Comparison of ENCODE assay signal across 16 mouse cellular contexts in the genomic region with DNA sequence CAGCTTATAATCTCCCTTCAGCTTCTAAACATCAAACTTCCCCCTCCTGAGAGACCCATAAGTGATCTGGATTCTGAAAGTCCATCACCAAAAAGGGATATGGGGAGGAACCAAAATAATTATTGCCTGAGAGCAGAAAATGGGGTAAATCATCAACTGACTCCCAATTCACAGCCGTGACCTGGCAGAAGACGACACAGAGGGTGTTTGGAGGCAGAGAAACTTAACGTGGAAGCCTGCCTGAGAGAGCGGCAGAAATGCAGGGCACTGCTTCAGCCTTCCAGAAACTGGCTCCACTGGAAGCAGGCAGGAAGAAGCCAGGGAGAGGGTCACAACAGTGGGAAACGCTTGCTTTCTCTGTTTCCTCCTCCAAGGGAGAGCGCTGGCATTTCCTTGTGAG. TPM values are rescaled to one million over a fixed set of nuclear protein-coding genes. Genes with fewer than 3 reads are reported as not detected.
"Had no signal": no experiment of that assay in that cellular context is flagged by ENCODE, and none has a peak within 500 bp of the region (broad histone marks: within the 10 kb centered on the region; RNA-seq: fewer than 3 reads in every experiment).

No protein-coding gene starts in this region.

- H3K27me3 ChIP-seq: liver, embryonic 15.5 days; megakaryocyte, embryonic 14.5 days; stomach, embryonic 15.5 days had no signal

- H3K4me2 ChIP-seq: liver, embryonic 11.5 days; liver, embryonic 15.5 days; midbrain, embryonic 11.5 days; midbrain, embryonic 15.5 days; neural tube, embryonic 13.5 days; stomach, embryonic 15.5 days had no signal

- H3K4me3 ChIP-seq: layer of hippocampus, adult 2 months; liver, embryonic 15.5 days; megakaryocyte, embryonic 14.5 days; midbrain, embryonic 15.5 days; neural tube, embryonic 13.5 days; stomach, embryonic 15.5 days had no signal

- H3K9ac ChIP-seq: liver, embryonic 15.5 days; midbrain, embryonic 15.5 days; neural tube, embryonic 13.5 days; stomach, embryonic 15.5 days had no signal

- H3K4me1 ChIP-seq: liver, embryonic 15.5 days; megakaryocyte, embryonic 14.5 days had no signal

- H3K9me3 ChIP-seq: liver, embryonic 15.5 days; megakaryocyte, embryonic 14.5 days; midbrain, embryonic 15.5 days; neural tube, embryonic 13.5 days; stomach, embryonic 15.5 days had no signal

- H3K27ac ChIP-seq: layer of hippocampus, adult 2 months; liver, embryonic 15.5 days; macrophage; midbrain, embryonic 15.5 days; neural tube, embryonic 13.5 days; stomach, embryonic 15.5 days had no signal

- H3K36me3 ChIP-seq: liver, embryonic 15.5 days; midbrain, embryonic 15.5 days; neural tube, embryonic 13.5 days; stomach, embryonic 15.5 days had no signal

- DNase-seq: lung, adult 2 months; lung, postnatal 14 days; right cerebral cortex, postnatal 14 days; thymus, adult 2 months; thymus, postnatal 25 days had no signal

- ATAC-seq: hindbrain, embryonic 16.5 days; inflammation-experienced regulatory T-cells, adult 6 months; midbrain, embryonic 15.5 days had no signal

RNA-seq across cellular contexts. Expression of gene Bnc2, which starts 35.9 kb away (rescaled TPM):
- polyA plus RNA-seq: inflammation-experienced regulatory T-cells, adult 6 months had no signal
